Mouse (Mus musculus) stomach, embryonic 15.5 days (tissue): ENCODE results near the gene Adra1b. TPM values are rescaled to one million over a fixed set of nuclear protein-coding genes. Genes with fewer than 3 reads are reported as not detected.
A peak's percentile ranks its signal among the peaks of the same experiment; 100 is the strongest.

ENCODE experiments used
- ATAC-seq: fragments of 200-750 bp; cut with Nextera tagmentation; 2 replicates; pipeline ENCODE4 v1.8.0; 2017; ENCODE audit warnings: low read depth, moderate number of reproducible peaks, moderate TSS enrichment; ENCODE audit not compliant: insufficient read depth, low FRiP score
- H3K27ac ChIP-seq: fragments of 300-500 bp; sonication (generic); 2 replicates; pipeline ENCODE4 v1.5.1; 2015; ENCODE audit warnings: mild to moderate bottlenecking, inconsistent platforms
- H3K27me3 ChIP-seq: fragments of 300-500 bp; sonication (generic); replicated peaks from 2 replicates; pipeline ENCODE4 v1.6.1; 2015; ENCODE audit warnings: inconsistent platforms
- H3K36me3 ChIP-seq: fragments of 300-500 bp; sonication (generic); 2 replicates; pipeline ENCODE4 v1.6.1; 2015; ENCODE audit warnings: inconsistent platforms
- H3K4me1 ChIP-seq: fragments of 300-500 bp; sonication (generic); 2 replicates; pipeline ENCODE4 v1.6.1; 2015; ENCODE audit warnings: inconsistent platforms
- H3K4me2 ChIP-seq: fragments of 300-500 bp; sonication (generic); 2 replicates; pipeline ENCODE4 v1.6.1; 2015; ENCODE audit warnings: mild to moderate bottlenecking, inconsistent platforms
- H3K4me3 ChIP-seq: fragments of 300-500 bp; sonication (generic); replicated peaks from 2 replicates; pipeline ENCODE4 v1.5.1; 2015; ENCODE audit warnings: inconsistent platforms
- H3K9ac ChIP-seq: fragments of 300-500 bp; sonication (generic); 2 replicates; pipeline ENCODE4 v1.6.1; 2015; ENCODE audit warnings: inconsistent platforms
- H3K9me3 ChIP-seq: fragments of 300-500 bp; sonication (generic); 2 replicates; pipeline ENCODE4 v1.6.1; 2016; ENCODE audit warnings: inconsistent platforms
- WGBS: fragments of 180-500 bp; shearing (Covaris S2); methylation state at CpG from one replicate; pipeline ENCODE4 v1.1.7; 2015; 5-methylcytosine and 5-hydroxymethylcytosine counted together
- polyA plus RNA-seq: library from polyadenylated mRNA; unstranded; fragments of >200 nt; fragmentation: Nextera tagmentation; extraction: Ambion mirVana; gene quantifications from 2 replicates; pipeline ENCODE4 v1.2.1, GENCODE M21; 2015

The Adra1b gene
- 0.54 and 0.59 TPM in 2 replicates for polyA plus RNA-seq

DNA sequence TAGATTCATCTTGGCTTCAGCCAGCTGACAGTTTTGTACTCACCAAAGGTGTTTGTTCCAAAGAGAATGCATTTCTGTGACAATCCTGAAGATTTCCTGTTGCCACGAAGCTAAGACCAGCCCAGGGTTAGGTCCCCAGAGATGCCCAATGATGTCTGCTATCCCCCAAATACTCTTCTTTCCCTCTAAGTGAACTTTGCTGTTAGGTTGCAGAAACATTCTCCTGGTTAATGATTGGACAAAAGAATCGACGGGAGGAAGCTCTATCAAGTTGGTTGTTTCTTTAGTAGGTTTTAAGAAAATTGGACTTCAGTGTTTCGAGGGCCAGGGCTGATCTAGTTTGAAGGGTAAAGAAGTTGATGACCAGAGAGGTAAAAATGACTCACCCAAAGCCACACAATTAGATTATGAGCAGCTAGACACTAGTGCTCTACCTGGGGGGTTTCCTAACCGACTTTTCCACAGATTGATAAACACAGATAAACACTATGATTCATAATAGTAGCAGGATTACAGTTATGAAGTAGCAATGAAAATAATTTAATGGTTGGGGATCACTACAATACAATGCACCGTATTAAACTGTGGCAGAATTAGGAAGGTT lies at the start of gene Adra1b:
Adra1b (minus strand) TSS at position 160 of the 604 bp plus-strand sequence.
- H3K27ac ChIP-seq: no peak within 1 kb of the TSS
- H3K4me3 ChIP-seq: no peak within 1 kb of the TSS
- 67% methylated on average over 6 of the region's 6 CpGs for WGBS
- H3K9ac ChIP-seq: no peak within 1 kb of the TSS
- no peak for ATAC-seq
- no peaks in the 10 kb centered on the region for H3K27me3 ChIP-seq
- no peaks in the 10 kb centered on the region for H3K9me3 ChIP-seq
- H3K4me2 ChIP-seq: no peak within 1 kb of the TSS
- H3K36me3 ChIP-seq: no peaks in the 10 kb centered on the region
- H3K4me1 ChIP-seq: no peaks in the 10 kb centered on the region

DNA sequence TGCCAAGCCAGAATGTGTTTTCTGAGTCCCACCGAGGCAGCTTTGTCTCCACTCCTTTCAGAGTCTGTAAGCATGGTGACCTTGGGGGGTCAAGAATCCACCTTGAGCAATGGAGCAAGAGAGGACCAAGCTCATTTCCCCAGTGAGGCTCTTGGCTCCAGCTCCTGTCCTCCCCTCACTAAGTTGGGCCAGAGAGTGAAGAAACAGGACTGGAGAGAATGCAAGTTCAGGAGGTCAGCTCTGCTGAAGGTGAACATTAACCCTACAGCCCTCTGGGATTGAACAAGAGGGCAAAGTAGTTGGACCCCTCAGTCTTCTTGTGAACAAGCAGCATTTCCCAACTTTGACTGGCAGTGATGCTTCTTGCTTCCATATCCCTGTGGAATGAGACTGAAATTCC lies 49.3 kb upstream of the Adra1b start:
- Histone ChIP-seq H3K9me3 (no peaks in the 10 kb centered on the region), H3K4me3 (no peak overlapping the region), H3K4me1 (no peaks in the 10 kb centered on the region), H3K9ac (no peak overlapping the region), H3K27ac (no peak overlapping the region), H3K27me3 (no peaks in the 10 kb centered on the region), H3K36me3 (no peaks in the 10 kb centered on the region), H3K4me2 (no peak overlapping the region)
- WGBS: 83% methylated on average over 1 of the region's 1 CpGs
- ATAC-seq: no peak

DNA sequence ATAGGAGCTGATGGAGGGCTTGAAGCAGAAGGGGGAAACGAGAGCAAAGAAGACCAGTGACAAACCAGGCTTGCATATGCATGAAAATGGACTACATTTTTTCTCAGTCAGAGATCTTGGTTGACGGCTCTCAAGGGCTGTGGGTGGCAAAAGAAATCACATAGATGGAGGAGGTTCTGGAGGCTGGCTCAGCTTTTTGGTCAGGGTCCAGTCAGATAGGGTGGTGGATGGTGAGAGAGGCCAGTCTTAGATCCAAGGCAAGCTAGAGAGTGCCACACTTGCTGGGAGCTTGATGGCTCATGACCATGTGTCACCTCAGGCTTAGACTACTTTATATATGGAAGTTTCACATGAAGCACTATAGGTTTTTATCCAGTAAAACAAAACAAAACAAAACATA lies 42.8 kb upstream of the Adra1b start:
- Histone ChIP-seq H3K9me3 (no peaks in the 10 kb centered on the region), H3K36me3 (no peaks in the 10 kb centered on the region), H3K9ac (no peak overlapping the region), H3K4me3 (no peak overlapping the region), H3K4me1 (no peaks in the 10 kb centered on the region), H3K27me3 (no peaks in the 10 kb centered on the region), H3K4me2 (no peak overlapping the region), H3K27ac (no peak overlapping the region)
- ATAC-seq: no peak
- WGBS: 70% methylated on average over 2 of the region's 2 CpGs

DNA sequence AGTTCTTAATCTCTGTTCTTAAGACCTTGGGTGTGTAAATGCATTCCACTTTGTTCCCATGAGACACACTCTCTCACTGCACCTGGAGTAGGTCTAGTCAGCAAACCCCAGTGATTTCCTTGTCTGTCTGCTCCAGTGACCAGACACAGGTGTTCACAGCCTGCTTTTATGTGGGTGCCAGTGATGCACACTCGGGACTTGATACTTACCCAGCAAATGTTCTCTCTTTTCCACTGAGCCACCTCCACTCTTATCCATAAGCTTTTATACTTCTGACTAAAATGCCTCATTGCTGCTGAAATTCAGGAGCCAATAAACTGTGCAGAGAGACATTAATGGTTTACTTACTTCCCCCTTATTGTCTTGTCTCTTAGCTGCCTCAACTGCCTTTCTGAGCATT lies 42.2 kb upstream of the Adra1b start:
- Histone ChIP-seq H3K27ac (no peak overlapping the region), H3K9ac (no peak overlapping the region), H3K4me2 (no peak overlapping the region), H3K36me3 (no peaks in the 10 kb centered on the region), H3K4me1 (no peaks in the 10 kb centered on the region), H3K27me3 (no peaks in the 10 kb centered on the region), H3K9me3 (no peaks in the 10 kb centered on the region), H3K4me3 (no peak overlapping the region)
- no peak for ATAC-seq
- WGBS: 84% methylated on average over 1 of the region's 1 CpGs

DNA sequence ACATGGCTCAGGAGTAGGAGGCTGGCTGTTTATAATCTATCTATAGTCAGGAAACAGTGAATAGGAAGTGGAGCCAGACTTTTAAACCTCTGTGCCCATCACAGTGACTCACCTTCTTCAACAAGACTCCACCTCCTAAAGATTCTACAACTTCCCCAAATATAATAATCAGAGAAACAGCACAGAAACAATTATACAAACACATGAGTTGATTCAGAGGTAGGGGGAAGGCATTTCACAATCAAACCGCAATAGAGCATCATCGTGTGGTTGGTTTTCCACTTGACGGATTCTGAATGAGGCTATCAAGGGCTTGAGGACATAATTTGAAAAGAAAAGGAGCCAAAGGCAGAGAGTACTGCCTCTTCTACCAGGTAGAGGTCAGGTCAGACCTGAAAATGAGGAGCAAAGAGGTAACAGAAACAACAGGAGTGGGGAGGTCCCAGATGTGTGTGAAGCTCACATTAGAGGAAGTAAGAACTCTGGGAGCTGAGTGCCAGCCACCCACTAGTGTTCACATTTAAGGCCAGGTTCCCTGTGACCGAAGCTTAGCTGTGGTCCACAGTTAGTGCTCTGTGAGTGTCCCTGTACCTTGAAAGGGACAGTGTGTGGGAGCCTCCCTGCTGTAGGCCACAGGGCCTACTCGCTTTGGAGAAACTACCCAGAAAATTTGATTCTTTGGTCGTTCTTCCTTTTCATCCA lies 39.6 kb upstream of the Adra1b start:
- Histone ChIP-seq H3K9ac (no peak overlapping the region), H3K9me3 (no peaks in the 10 kb centered on the region), H3K27me3 (no peaks in the 10 kb centered on the region), H3K4me3 (no peak overlapping the region), H3K27ac (no peak overlapping the region), H3K4me1 (no peaks in the 10 kb centered on the region), H3K4me2 (no peak overlapping the region), H3K36me3 (no peaks in the 10 kb centered on the region)
- ATAC-seq: no peak
- WGBS: 88% methylated on average over 6 of the region's 6 CpGs

DNA sequence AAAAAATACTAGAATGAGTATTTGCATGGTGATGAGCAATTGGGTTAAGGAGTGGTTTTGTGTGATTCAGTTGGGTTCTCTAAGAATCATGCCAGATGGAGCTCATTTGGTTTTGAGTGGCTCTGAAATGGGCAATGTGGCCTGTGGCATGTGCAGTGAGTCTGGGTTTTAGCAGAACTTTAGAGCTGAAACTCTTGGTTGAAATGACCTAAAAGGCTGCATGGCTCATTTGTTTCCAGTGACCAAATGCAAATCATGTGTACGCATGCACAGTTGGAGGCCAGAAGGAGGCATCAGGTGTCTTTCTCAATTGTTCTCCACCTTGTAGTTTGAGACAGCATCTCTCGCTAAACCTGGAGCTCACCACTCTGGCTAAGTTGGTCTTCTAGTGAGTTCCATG lies 35.0 kb upstream of the Adra1b start:
- Histone ChIP-seq H3K9me3 (no peaks in the 10 kb centered on the region), H3K4me1 (no peaks in the 10 kb centered on the region), H3K4me3 (no peak overlapping the region), H3K9ac (no peak overlapping the region), H3K27me3 (no peaks in the 10 kb centered on the region), H3K27ac (no peak overlapping the region), H3K36me3 (no peaks in the 10 kb centered on the region), H3K4me2 (no peak overlapping the region)
- WGBS: 89% methylated on average over 2 of the region's 2 CpGs
- ATAC-seq: no peak

- no peak overlapping the region for H3K4me3 ChIP-seq
- ATAC-seq: no peak
- 0 out of 2 replicates have a peak, but pooled peaks cover 4% of the 10 kb centered on the region for H3K4me1 ChIP-seq
- H3K9ac ChIP-seq: no peak overlapping the region
- H3K9me3 ChIP-seq: no peaks in the 10 kb centered on the region
- WGBS: 39% methylated on average over 6 of the region's 6 CpGs
- H3K4me2 ChIP-seq: no peak overlapping the region
- no peaks in the 10 kb centered on the region for H3K36me3 ChIP-seq
- H3K27me3 ChIP-seq: no peaks in the 10 kb centered on the region
- no peak overlapping the region for H3K27ac ChIP-seq
Measured at GRCm38 (mm10) chr11:43933480-43933879, 32.5 kb upstream of the Adra1b start.

DNA sequence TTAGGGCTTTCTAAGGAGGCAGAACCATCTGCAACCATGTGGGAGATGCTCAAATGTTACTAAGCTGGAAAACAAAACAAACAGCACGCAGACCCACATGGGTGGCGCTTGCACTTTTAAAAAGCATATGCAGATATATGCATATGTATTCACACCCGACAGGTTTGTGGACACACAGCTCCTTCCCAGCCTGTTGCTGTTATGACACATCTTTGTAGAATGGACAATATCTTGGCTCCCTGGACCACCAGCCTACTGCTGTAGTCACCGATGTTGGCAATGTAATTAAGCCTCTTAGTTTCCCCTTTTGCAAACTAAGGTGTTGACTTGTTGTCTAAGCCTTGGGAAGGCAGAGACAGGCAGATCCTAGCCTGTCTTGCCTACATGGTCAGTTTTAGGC lies 32.0 kb upstream of the Adra1b start:
- no peak for ATAC-seq
- H3K4me3 ChIP-seq: no peak overlapping the region
- no peak overlapping the region for H3K4me2 ChIP-seq
- H3K36me3 ChIP-seq: no peaks in the 10 kb centered on the region
- WGBS: 88% methylated on average over 4 of the region's 4 CpGs
- H3K9ac ChIP-seq: no peak overlapping the region
- H3K9me3 ChIP-seq: no peaks in the 10 kb centered on the region
- 0 out of 2 replicates have a peak, but pooled peaks cover 4% of the 10 kb centered on the region for H3K4me1 ChIP-seq
- H3K27ac ChIP-seq: no peak overlapping the region
- no peaks in the 10 kb centered on the region for H3K27me3 ChIP-seq

GRCm38 (mm10) chr11:43930191-43930590 lies 29.2 kb upstream of the Adra1b start:
- no peak for ATAC-seq
- no peaks in the 10 kb centered on the region for H3K27me3 ChIP-seq
- 83% methylated on average over 2 of the region's 2 CpGs for WGBS
- no peak overlapping the region for H3K4me3 ChIP-seq
- H3K4me1 ChIP-seq: 0 out of 2 replicates have a peak, but pooled peaks cover 4% of the 10 kb centered on the region
- H3K27ac ChIP-seq: no peak overlapping the region
- no peaks in the 10 kb centered on the region for H3K9me3 ChIP-seq
- H3K4me2 ChIP-seq: no peak overlapping the region
- no peak overlapping the region for H3K9ac ChIP-seq
- no peaks in the 10 kb centered on the region for H3K36me3 ChIP-seq

- ATAC-seq: no peak
- 53% methylated on average over 5 of the region's 5 CpGs for WGBS
Measured at GRCm38 (mm10) chr11:43929706-43930105, 28.7 kb upstream of the Adra1b start.

DNA sequence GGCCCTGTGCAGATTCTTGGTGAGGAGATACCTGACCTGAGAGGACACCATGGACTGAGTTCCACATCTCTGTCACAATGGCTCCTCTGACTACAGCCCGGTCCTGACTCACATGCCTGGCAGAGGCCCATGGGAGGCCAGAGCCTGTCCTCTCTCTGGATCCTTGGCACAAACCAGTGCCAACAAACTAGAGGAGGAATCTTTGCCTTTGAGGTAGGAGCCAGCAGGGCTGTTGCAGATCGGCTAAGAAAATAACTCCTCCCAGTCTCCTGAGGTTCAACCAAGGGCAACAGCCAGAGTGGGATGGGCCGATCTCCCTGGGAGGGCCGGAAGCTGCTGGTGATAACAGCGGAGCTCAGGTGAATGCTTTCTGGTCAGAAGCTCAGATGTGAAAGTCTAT lies 28.2 kb upstream of the Adra1b start:
- H3K27me3 ChIP-seq: no peaks in the 10 kb centered on the region
- 41% methylated on average over 5 of the region's 5 CpGs for WGBS
- no peaks in the 10 kb centered on the region for H3K36me3 ChIP-seq
- no peak overlapping the region for H3K4me2 ChIP-seq
- H3K9ac ChIP-seq: no peak overlapping the region
- no peaks in the 10 kb centered on the region for H3K9me3 ChIP-seq
- H3K27ac ChIP-seq: no peak overlapping the region
- 0 out of 2 replicates have a peak, but pooled peaks cover 4% of the 10 kb centered on the region for H3K4me1 ChIP-seq
- peak; percentile 53; the same call in 1 of the 2 replicates for ATAC-seq
- H3K4me3 ChIP-seq: no peak overlapping the region

More at GRCm38 (mm10) chr11:43929706-43930105, 28.7 kb upstream of the Adra1b start:
- no peak overlapping the region for H3K4me3 ChIP-seq
- H3K27me3 ChIP-seq: no peaks in the 10 kb centered on the region
- no peak overlapping the region for H3K9ac ChIP-seq
- H3K4me1 ChIP-seq: 0 out of 2 replicates have a peak, but pooled peaks cover 4% of the 10 kb centered on the region
- no peak overlapping the region for H3K27ac ChIP-seq
- no peaks in the 10 kb centered on the region for H3K9me3 ChIP-seq
- no peaks in the 10 kb centered on the region for H3K36me3 ChIP-seq
- no peak overlapping the region for H3K4me2 ChIP-seq

- no peak overlapping the region for H3K9ac ChIP-seq
- H3K27me3 ChIP-seq: no peaks in the 10 kb centered on the region
- 65% methylated on average over 8 of the region's 8 CpGs for WGBS
- no peak overlapping the region for H3K27ac ChIP-seq
- 0 out of 2 replicates have a peak, but pooled peaks cover 4% of the 10 kb centered on the region for H3K4me1 ChIP-seq
- no peak for ATAC-seq
- no peak overlapping the region for H3K4me3 ChIP-seq
- H3K9me3 ChIP-seq: no peaks in the 10 kb centered on the region
- no peaks in the 10 kb centered on the region for H3K36me3 ChIP-seq
- no peak overlapping the region for H3K4me2 ChIP-seq
Measured at GRCm38 (mm10) chr11:43927133-43927815, 26.3 kb upstream of the Adra1b start.
